Mouse (Mus musculus): ENCODE measurements around the gene Prss48. TPM values are rescaled to one million over a fixed set of nuclear protein-coding genes. Genes with fewer than 3 reads are reported as not detected.

Gene Prss48
- polyA plus RNA-seq, 1 experiment from 2014 or later = not detected

DNA sequence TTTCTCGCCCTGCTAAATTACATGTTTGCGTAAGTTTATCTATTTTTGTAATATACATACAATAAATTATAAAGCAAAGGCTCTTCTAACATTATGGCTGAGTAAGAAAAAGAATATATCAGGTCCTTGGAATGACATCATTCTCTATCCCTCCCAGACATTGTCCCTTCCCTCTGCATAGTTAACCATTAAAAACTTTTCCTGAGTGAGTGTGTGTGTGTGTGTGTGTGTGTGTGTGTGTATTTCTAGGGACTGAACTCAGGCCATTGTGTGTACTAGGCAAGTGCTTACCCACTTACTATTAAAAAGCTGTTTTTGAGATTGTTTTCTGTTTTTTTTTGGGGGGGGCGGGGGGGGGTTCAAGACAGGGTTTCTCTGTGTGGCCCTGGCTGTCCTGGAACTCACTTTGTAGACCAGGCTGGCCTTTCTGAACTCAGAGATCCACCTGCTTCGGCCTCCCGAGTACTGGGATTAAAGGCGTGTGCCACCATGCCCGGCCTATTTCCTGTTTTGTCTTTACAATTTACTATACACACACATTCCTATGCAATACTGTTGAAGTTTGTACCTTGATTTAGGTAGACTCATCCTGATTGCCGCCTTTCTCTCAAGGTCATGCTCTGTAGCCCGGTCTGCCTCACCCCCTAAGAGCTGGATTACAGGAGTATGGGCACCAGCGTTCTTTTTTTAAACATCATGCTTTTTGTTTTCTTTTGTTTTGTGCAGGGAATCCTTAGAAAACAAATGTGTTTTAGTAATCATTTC is 28.7 kb downstream of the Prss48 start:
- peaks cover 33% of the 10 kb centered on the region for H3K4me1 ChIP-seq
- H3K4me3 ChIP-seq = no peak overlapping the region
- no peak overlapping the region for H3K4me2 ChIP-seq
- H3K9me3 ChIP-seq = no peaks in the 10 kb centered on the region
- H3K27me3 ChIP-seq (replicated peaks) = no peaks in the 10 kb centered on the region
- ATAC-seq (ENCODE audit: extremely low read depth, insufficient number of reproducible peaks, low FRiP score, low TSS enrichment) = no peak
- H3K36me3 ChIP-seq = no peaks in the 10 kb centered on the region
- no peak overlapping the region for H3K9ac ChIP-seq
- H3K27ac ChIP-seq (replicated peaks) = no peak overlapping the region
- 87% methylated on average over 10 of the region's 10 CpGs for WGBS

GRCm38 (mm10) chr3:85971599-85971975 is 30.7 kb downstream of the Prss48 start:
- H3K27me3 ChIP-seq (replicated peaks) = no peaks in the 10 kb centered on the region
- no peak overlapping the region for H3K27ac ChIP-seq (replicated peaks)
- peaks cover 32% of the 10 kb centered on the region for H3K4me1 ChIP-seq
- H3K4me2 ChIP-seq = peak overlapping the region; percentile 91
- no peak for ATAC-seq (ENCODE audit: extremely low read depth, insufficient number of reproducible peaks, low FRiP score, low TSS enrichment)
- H3K36me3 ChIP-seq = no peaks in the 10 kb centered on the region
- WGBS = 2% methylated on average over 13 of the region's 13 CpGs
- no peaks in the 10 kb centered on the region for H3K9me3 ChIP-seq
- peak overlapping the region; percentile 92 for H3K9ac ChIP-seq
- H3K4me3 ChIP-seq = peak overlapping the region; percentile 89

DNA sequence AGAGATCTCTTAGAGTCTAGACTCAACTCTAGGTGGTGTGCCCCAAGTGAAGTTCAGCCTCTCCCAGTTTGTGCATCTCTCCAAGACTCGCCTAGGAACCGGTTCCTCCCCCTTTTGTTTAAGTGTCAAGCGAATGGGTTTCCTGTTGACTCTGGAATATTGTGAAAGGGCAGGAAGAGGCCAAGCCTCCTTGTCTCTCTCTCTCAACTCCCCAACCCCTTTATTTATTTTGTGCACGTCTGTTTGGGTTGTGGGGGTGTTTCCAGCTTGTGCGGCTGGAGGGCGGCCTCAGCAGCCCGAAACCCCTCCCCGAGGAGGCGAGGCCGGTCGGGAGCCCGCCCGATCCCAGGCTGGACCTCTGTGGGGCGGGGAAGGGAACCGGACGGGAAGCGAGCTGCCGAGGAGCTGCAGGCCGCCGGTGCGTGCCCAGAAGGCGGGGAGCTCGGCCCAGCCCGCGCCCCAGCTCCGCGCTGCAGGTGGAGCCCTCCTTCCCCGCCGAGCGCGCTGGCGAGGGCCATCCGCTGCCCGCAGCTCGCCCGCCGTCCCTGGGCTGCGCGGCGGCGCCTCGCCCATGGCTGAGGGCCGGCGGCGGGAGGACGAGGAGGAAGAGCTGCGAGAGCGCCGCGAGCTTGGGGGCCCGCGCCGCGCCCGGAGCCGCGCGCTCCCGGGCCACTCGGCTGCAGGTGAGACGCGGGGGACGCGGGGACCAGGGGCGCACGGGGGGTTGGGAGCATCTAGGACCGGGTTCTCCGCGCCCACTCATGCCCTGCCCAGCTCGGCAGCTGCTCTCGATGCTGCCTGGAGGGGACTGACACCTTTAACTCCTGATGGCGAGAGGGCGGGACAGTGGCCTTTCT is 31.3 kb downstream of the Prss48 start, which contains the start of gene Sh3d19:
TSS of gene Sh3d19 (plus strand) at position 368 of the 857 bp plus-strand sequence.
- ATAC-seq (ENCODE audit: extremely low read depth, insufficient number of reproducible peaks, low FRiP score, low TSS enrichment) = peak; percentile 78
- H3K36me3 ChIP-seq = no peaks in the 10 kb centered on the region
- H3K27me3 ChIP-seq (replicated peaks) = no peaks in the 10 kb centered on the region
- H3K4me3 ChIP-seq = peak within 1 kb of the TSS; percentile 89
- peaks cover 32% of the 10 kb centered on the region for H3K4me1 ChIP-seq
- peak within 1 kb of the TSS; percentile 91 for H3K4me2 ChIP-seq
- H3K27ac ChIP-seq (replicated peaks) = peak within 1 kb of the TSS; percentile 68
- H3K9me3 ChIP-seq = no peaks in the 10 kb centered on the region
- H3K9ac ChIP-seq = peak within 1 kb of the TSS; percentile 92
- 1% methylated on average over 63 of the region's 73 CpGs for WGBS

- Histone ChIP-seq H3K36me3 (no peaks in the 10 kb centered on the region), H3K4me3 (no peak overlapping the region), H3K27ac (replicated peaks) (no peak overlapping the region), H3K9ac (no peak overlapping the region), H3K4me1 (peaks cover 32% of the 10 kb centered on the region), H3K9me3 (no peaks in the 10 kb centered on the region), H3K4me2 (no peak overlapping the region), H3K27me3 (replicated peaks) (no peaks in the 10 kb centered on the region)
- no peak for ATAC-seq (ENCODE audit: extremely low read depth, insufficient number of reproducible peaks, low FRiP score, low TSS enrichment)
- 86% methylated on average over 8 of the region's 8 CpGs for WGBS
Observed at GRCm38 (mm10) chr3:85969040-85969439, 33.3 kb downstream of the Prss48 start.

- Histone ChIP-seq H3K9ac (no peak overlapping the region), H3K4me3 (no peak overlapping the region), H3K27me3 (replicated peaks) (no peaks in the 10 kb centered on the region), H3K27ac (replicated peaks) (no peak overlapping the region), H3K9me3 (peaks cover 15% of the 10 kb centered on the region), H3K36me3 (no peaks in the 10 kb centered on the region), H3K4me2 (no peak overlapping the region), H3K4me1 (peaks cover 16% of the 10 kb centered on the region)
- ATAC-seq (ENCODE audit: extremely low read depth, insufficient number of reproducible peaks, low FRiP score, low TSS enrichment) = no peak
- WGBS = 78% methylated on average over 4 of the region's 4 CpGs
Observed at GRCm38 (mm10) chr3:85965479-85965878, 36.8 kb downstream of the Prss48 start.

GRCm38 (mm10) chr3:85961134-85961533 is 41.2 kb downstream of the Prss48 start:
- no peak overlapping the region for H3K27ac ChIP-seq (replicated peaks)
- H3K4me1 ChIP-seq = peaks cover 5% of the 10 kb centered on the region
- WGBS = 19% methylated on average over 5 of the region's 5 CpGs
- no peaks in the 10 kb centered on the region for H3K36me3 ChIP-seq
- no peak overlapping the region for H3K9ac ChIP-seq
- no peak overlapping the region for H3K4me3 ChIP-seq
- peaks cover 15% of the 10 kb centered on the region for H3K9me3 ChIP-seq
- no peak for ATAC-seq (ENCODE audit: extremely low read depth, insufficient number of reproducible peaks, low FRiP score, low TSS enrichment)
- H3K4me2 ChIP-seq = no peak overlapping the region
- H3K27me3 ChIP-seq (replicated peaks) = no peaks in the 10 kb centered on the region

DNA sequence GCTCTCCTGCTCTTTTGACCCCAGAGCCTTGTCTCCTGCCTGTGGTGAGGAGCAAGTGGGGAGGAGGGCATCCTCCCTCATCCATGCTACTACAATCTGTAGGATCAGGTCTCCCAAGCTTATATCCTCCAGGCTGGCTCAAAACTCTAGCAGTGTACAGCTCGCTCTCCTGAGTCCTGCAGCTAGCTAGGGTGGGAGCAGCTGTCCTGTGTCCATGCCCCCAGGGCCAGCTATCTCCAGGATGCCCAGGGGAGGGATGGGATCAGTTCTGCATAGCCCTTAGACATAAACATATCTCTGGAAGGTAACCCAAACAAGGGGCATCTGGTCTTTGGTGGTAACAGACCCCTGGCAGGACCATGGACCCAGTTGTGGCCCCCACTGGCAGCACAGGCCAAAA is 42.6 kb downstream of the Prss48 start:
- no peak for ATAC-seq (ENCODE audit: extremely low read depth, insufficient number of reproducible peaks, low FRiP score, low TSS enrichment)
- peaks cover 5% of the 10 kb centered on the region for H3K4me1 ChIP-seq
- no peaks in the 10 kb centered on the region for H3K36me3 ChIP-seq
- peaks cover 15% of the 10 kb centered on the region for H3K9me3 ChIP-seq
- H3K27ac ChIP-seq (replicated peaks) = no peak overlapping the region
- H3K4me2 ChIP-seq = no peak overlapping the region
- H3K27me3 ChIP-seq (replicated peaks) = no peaks in the 10 kb centered on the region
- H3K9ac ChIP-seq = no peak overlapping the region
- 81% methylated on average over 1 of the region's 1 CpGs for WGBS
- H3K4me3 ChIP-seq = no peak overlapping the region

- H3K4me3 ChIP-seq = no peak overlapping the region
- H3K4me1 ChIP-seq = no peaks in the 10 kb centered on the region
- H3K27me3 ChIP-seq (replicated peaks) = no peaks in the 10 kb centered on the region
- no peak overlapping the region for H3K27ac ChIP-seq (replicated peaks)
- H3K9ac ChIP-seq = no peak overlapping the region
- no peaks in the 10 kb centered on the region for H3K9me3 ChIP-seq
- ATAC-seq (ENCODE audit: extremely low read depth, insufficient number of reproducible peaks, low FRiP score, low TSS enrichment) = no peak
- H3K4me2 ChIP-seq = no peak overlapping the region
- H3K36me3 ChIP-seq = no peaks in the 10 kb centered on the region
- WGBS = 78% methylated on average over 5 of the region's 5 CpGs
Observed at GRCm38 (mm10) chr3:85955704-85956103, 46.6 kb downstream of the Prss48 start.

- 87% methylated on average over 9 of the region's 9 CpGs for WGBS
- H3K9ac ChIP-seq = no peak overlapping the region
- H3K4me3 ChIP-seq = no peak overlapping the region
- H3K9me3 ChIP-seq = no peaks in the 10 kb centered on the region
- H3K4me1 ChIP-seq = no peaks in the 10 kb centered on the region
- no peaks in the 10 kb centered on the region for H3K36me3 ChIP-seq
- H3K27ac ChIP-seq (replicated peaks) = no peak overlapping the region
- ATAC-seq (ENCODE audit: extremely low read depth, insufficient number of reproducible peaks, low FRiP score, low TSS enrichment) = no peak
- H3K4me2 ChIP-seq = no peak overlapping the region
- H3K27me3 ChIP-seq (replicated peaks) = no peaks in the 10 kb centered on the region
Observed at GRCm38 (mm10) chr3:85955269-85955668, 47.0 kb downstream of the Prss48 start.

DNA sequence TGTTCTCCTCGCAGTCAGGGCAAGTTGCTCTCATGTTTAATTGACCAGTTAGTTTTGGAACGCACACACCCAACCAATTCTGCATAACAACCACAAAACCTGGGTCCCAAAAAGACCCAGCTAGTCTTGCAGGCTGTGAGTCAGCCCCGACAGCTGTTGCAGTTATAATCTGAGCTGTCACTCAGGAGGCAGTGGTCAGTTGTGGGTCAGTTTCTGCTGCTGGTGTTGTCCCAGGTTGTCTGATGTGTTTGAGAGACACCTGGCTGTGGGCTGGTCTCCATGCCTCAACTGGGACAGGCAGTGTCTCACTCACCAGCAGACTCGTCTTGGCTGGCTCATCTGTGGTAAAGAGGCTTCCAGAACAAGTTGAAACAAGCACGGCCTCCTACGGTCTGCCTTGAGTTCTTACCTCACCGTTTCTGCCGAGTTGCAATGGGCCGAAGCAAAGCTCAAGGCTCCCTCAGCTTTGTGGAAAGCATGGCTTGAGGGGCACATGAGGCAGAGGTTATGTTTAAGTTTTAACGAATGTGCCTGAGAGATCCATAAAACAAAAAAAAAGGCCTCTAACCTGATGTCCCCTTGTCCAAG is 49.5 kb downstream of the Prss48 start:
- Histone ChIP-seq H3K36me3 (no peaks in the 10 kb centered on the region), H3K9me3 (no peaks in the 10 kb centered on the region), H3K4me2 (no peak overlapping the region), H3K9ac (no peak overlapping the region), H3K4me1 (no peaks in the 10 kb centered on the region), H3K27ac (replicated peaks) (no peak overlapping the region), H3K4me3 (no peak overlapping the region), H3K27me3 (replicated peaks) (no peaks in the 10 kb centered on the region)
- ATAC-seq (ENCODE audit: extremely low read depth, insufficient number of reproducible peaks, low FRiP score, low TSS enrichment) = no peak
- 78% methylated on average over 10 of the region's 10 CpGs for WGBS

DNA sequence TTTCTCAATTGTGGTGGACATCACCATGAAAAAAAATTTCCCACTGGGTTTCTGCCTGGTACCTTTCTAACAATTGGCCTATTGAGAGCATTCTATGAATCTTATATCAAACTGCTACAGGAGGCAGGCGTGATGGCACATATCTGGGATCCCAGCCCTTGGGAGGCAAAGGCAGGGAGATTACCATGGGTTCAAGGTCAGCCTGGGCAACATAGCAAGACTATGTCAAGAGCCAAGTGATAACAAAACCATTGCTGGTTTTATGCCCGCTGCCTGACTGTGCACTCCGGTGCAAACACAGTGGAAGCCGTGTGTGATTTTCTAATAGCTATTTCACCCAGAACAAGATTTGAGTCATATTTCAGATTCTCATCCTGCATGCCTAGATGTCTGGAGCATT is 51.4 kb downstream of the Prss48 start:
- H3K9ac ChIP-seq = no peak overlapping the region
- WGBS = 70% methylated on average over 4 of the region's 4 CpGs
- no peak for ATAC-seq (ENCODE audit: extremely low read depth, insufficient number of reproducible peaks, low FRiP score, low TSS enrichment)
- no peaks in the 10 kb centered on the region for H3K36me3 ChIP-seq
- H3K27ac ChIP-seq (replicated peaks) = no peak overlapping the region
- H3K9me3 ChIP-seq = no peaks in the 10 kb centered on the region
- H3K4me3 ChIP-seq = no peak overlapping the region
- no peak overlapping the region for H3K4me2 ChIP-seq
- no peaks in the 10 kb centered on the region for H3K27me3 ChIP-seq (replicated peaks)
- no peaks in the 10 kb centered on the region for H3K4me1 ChIP-seq

Data from heart, embryonic 13.5 days (tissue).